Mouse (Mus musculus) embryo, embryonic 10.5 days (tissue): ENCODE data around the gene Bend3.

Source experiments
- DNase-seq: peaks from one replicate; pipeline ENCODE4 v3.0.0-alpha.2; 2015; ENCODE audit warnings: low spot score

Bend3 gene

GRCm38 (mm10) chr10:43527283-43528269 is 48.9 kb downstream of the Bend3 start:
- peak; percentile 58 for DNase-seq

GRCm38 (mm10) chr10:43534382-43534781 is 55.8 kb downstream of the Bend3 start:
- DNase-seq, result no peak

DNA sequence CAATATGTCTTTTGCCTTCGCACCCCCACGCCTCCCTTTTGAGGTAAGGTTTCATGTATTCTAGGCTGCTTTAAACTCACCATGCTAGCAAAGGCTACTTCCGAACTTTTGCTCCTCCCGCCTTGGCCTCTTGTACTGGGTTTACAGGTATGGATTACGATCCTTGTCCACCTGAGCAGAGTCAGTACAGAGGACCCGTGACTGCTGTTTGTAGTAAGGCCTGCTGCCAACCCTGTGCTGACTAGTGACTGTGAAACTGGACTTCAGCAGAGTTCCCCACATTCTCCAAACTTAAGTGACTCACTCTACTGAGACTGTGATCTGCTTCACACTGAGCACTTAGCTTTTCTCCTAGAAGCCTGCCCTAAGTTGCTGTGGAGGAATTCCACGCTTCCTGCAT is 59.0 kb downstream of the Bend3 start:
- no peak for DNase-seq

DNA sequence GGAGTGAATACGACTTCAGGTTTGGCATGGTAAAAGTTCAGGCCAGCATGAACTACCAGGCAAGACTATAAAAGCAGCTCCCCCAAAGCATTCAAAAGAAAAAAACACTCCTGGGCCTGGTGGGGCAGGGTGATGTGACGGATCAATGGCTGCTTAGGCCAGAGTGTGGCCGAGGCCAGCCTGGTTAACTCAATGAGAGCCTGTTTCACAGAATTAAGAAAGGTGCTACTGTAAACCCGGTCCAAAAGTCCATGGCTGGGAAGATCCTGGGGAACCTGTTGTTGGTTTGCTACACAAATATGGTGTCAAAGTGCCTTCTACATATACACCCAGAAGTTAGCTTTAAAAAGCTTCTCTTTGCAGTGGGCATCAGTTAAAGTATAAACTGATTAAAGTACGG is 60.2 kb downstream of the Bend3 start:
- DNase-seq, result no peak

DNA sequence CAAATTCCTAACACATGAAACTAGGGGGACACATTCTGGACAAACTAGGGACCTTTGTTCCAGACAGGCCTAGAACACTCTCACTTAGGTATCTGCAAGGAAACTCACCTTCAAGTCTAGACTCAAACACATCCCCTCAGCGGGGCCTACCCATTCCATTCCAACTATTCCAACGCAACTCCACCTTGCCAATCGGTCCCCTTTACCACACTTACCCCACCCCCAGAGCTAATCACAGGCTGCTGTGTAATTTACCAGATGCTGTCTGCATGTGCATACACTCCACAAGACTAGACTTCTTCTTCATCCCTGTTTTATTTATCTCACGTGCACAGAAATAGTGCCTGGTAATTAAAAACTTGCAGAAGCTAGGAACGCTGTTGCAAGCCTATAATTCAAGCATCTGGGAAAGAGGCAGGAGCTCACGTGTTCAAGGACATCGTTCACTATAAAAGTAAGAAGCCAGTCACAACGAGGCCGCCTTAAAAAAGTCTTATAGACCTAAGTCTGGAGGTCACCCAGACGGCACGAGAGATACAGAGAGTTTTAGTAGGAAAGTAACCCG is 61.2 kb downstream of the Bend3 start:
- peak; percentile 5 for DNase-seq

- DNase-seq, result peak; percentile 94
Observed at GRCm38 (mm10) chr10:43540442-43541152, 62.0 kb downstream of the Bend3 start, which contains the start of gene 1700021F05Rik. TSS of gene 1700021F05Rik (minus strand) at chr10:43540994.

- DNase-seq, result no peak
Observed at GRCm38 (mm10) chr10:43541153-43541544, 62.5 kb downstream of the Bend3 start.

GRCm38 (mm10) chr10:43549411-43549810 is 70.8 kb downstream of the Bend3 start:
- peak; percentile 33 for DNase-seq

DNA sequence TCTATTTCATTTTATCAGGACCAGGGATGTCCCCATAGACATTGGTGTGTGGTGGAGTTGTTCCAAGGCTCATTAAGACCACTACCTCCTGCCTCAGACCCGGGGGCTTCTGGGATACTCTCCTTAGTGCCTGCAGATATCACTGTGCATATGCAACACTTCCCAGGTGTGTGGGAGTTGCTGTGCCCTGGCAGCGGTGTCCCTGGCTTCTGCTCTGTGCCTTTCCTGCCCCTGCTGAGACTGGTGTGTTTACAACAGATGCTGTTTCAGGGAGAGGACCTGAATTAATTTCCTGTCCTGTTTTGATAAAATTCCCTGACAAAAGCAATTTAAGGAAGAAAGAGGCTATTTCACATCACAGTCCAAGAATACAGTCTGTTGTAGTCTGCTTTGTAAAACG is 72.3 kb downstream of the Bend3 start:
- DNase-seq, result no peak

DNA sequence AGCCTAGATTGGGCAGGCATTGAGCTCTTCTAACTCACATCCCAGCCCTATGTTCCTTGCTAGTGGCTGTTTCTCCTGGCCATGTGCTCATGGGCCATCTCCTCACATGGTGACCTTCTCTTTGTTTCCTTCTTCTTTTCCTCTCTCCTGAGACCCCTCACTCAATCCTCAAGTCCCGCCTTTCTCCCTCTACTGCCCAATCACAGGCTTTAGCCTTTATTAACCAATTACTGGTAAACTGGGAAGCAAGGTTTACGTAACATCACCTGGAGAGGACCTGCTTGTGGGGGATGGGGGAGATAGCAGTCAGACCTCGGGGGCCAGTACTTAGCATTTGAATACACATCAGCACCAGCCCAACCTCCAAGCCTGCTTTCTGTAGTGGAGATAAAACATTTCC is 72.8 kb downstream of the Bend3 start:
- no peak for DNase-seq

- DNase-seq, result no peak
Observed at GRCm38 (mm10) chr10:43557630-43558165, 79.1 kb downstream of the Bend3 start.

DNA sequence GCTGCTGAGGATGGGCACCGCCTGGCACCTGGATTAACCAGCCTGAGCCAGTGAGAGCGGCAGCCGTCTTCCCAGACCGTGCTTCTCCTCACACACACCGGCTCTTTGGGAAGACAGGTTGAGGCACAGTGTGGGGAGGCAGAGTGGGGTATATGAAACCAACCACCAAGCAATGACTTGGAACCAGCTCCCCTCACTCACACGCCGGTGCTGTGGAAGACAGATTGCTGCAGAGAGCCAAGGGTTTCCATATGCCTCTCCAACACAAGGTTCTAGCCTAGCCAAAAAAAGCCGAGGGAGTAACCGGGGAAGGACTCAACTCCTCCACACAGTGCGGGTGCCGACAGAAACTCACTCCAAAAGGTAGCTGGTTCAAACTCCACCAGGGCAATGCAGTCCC is 80.7 kb downstream of the Bend3 start:
- DNase-seq, result no peak

- DNase-seq, result no peak
Observed at GRCm38 (mm10) chr10:43560765-43561164, 82.1 kb downstream of the Bend3 start.

DNA sequence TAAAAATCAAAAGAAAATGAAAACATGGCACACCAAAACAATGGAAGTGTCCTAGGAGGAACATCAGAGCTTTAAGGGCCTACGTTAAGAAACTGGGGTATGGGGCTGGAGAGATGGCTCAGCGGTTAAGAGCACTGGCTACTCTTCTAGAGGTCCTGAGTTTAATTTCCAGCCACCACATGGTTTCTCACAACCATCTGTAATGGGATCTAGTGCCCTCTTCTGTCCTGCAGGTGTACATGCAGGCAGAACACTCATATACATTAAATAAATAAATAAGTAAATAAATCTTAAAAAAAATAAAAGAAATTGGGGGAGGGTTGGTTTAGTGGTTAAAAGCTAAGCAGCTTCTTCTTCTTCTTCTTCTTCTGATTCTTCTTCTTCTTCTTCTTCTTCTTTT is 82.7 kb downstream of the Bend3 start:
- DNase-seq, result no peak
